Mouse (Mus musculus): ENCODE measurements around the gene Hacd1.
"Not testable (repeated sequence)": the region's sequence is repeated elsewhere in the genome, so short reads cannot be mapped to it uniquely, and the experiment has no call there.

Hacd1 gene

DNA sequence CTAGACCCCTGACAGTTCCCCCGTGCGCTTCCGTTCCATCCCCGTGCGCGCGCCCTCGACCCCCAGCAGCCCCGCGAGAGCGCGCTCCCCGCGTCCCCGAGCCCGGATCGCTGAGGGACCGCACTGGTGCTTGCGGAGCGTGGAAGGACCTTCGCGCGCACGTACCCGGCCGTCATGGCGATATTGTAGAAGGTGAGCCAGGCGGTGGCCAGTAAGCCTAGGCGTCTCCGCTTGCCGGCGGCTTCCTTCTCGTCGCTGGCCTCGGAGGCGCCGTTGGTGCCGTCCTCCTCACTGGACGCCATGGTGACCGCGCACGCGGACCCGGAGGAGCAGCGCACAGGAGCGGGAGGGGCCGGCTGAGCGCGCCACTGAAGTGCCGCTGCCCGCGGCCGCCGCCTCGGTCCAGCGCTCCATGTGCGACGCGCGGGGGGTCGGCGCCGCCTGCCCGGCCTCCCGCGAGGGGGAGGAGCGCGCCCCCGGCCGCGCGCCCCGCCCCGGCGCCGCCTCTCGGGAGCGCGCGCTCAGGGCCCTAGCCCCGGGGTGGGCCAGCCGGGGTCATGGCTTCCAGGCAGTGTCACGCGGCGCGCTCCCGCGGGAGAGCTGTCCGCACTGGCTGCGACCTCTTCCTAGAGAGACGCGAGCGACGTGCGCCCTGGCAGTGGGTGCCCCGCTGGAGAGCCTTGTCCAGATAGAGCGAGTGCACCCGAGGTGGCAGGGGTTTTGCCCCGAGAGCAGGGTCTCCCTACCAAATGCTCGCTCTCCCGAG, at the start of gene Hacd1:
Hacd1 (minus strand) TSS at position 570 of the 766 bp plus-strand sequence.
- DNase-seq = peak; percentile 74

DNA sequence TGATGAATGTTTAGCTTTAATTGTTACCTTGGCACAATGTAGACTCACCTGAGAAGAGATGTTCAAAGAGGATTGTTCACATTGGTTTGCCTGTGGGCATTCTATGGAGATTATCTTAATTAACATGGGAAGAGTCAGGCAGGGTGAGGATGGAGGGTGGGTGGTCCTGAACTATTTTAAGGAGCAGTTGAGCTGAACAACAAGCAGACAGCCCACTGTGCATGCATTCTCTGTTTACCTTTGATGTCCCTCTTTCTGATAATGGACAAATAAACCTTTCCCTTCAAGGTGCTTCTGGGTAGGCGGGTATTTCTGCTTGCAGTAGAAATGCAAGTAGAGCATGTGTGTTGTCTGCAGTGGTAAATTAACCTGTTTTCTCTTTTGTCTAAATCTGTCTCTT, 48.0 kb upstream of the Hacd1 start:
- DNase-seq = no peak

DNA sequence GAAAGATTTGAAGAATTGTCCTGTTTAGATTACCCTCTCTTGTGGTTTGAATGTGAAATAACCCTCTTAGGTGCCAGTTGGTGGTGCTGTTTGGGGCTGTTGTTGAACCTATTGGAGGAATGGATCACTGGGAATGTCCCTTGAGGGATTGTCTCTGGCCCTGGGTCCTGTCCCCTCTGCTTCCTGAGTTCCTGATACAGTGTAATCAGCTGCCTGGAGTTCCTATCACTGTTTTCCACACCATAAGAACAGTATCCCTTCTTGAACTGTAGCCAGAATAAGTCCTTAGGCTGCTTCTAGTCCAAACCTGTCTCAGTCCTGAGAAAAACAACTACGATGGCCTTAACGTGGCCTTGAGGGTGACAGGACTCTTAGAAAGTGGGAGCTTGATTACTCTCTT, 46.7 kb upstream of the Hacd1 start:
- no peak for DNase-seq

DNA sequence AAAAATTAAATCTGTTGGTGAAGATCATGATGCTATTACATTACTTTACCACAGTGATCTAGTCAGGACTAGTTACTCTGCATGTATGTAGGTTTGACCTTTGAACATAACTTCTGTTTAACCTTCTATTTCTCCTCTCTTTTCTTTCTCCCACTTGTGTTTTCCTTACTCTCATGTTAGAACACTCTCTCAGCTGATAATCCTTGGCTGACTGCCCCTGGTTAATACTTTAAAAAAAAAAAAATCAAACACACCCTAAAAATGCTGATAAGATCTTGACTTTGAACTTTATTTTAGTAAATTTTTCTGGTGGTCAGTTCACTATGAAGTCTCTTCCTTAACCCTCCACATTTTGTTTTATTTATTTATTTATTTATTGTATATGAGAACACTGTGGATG, 44.6 kb upstream of the Hacd1 start:
- DNase-seq = no peak

DNA sequence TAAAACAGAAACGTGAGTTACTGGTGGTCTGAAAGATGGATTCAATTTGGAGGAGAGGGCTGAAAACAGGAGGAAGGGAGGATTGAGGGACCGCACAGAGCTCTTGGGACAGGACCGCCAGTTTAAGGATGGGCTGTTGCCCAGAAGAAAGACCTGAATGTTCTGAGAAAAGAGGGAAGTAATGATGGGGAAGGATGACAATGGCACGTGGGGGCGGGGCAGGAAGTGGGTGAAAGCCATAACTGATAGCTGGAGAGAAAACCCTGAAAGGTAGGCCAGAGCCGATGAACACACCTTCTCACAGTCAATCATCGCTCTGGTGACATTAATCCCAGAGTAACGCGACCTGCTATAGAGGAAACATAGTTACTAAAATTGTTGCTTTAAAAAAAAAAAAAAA, 22.6 kb upstream of the Hacd1 start:
- DNase-seq = not testable (repeated sequence)

DNA sequence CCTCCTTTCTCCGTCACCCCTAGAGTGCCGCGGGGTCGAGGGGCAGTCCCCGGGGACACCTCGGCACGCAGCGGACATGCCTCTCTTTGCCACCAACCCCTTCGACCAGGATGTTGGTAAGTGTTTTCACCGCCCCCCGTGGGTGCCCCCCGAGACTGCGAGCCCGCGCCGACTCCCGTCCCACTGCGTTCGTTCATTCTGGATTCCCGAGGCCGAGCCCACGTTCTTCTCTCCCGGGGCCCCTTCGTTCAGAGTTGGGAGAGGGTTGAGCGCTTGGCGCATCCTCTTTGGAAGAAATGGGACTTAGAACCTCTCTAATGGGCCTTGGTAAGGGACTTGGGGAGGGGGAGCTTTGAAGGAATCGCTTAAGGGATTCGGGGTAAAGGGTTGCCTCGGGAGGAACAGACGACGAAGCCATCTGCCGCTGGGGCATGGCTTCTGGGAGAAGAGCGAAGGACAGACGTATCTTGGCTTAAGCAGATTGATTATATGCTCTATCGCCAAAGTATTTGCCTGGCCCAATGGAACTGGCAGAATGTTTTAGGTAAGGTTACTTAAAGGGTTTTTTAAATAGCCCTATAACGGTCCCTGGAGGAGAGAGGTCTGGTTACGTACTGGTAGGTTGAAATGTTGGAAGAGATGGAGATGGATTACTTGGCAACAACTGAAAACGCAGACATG, 18.4 kb upstream of the Hacd1 start:
- DNase-seq = no peak

DNA sequence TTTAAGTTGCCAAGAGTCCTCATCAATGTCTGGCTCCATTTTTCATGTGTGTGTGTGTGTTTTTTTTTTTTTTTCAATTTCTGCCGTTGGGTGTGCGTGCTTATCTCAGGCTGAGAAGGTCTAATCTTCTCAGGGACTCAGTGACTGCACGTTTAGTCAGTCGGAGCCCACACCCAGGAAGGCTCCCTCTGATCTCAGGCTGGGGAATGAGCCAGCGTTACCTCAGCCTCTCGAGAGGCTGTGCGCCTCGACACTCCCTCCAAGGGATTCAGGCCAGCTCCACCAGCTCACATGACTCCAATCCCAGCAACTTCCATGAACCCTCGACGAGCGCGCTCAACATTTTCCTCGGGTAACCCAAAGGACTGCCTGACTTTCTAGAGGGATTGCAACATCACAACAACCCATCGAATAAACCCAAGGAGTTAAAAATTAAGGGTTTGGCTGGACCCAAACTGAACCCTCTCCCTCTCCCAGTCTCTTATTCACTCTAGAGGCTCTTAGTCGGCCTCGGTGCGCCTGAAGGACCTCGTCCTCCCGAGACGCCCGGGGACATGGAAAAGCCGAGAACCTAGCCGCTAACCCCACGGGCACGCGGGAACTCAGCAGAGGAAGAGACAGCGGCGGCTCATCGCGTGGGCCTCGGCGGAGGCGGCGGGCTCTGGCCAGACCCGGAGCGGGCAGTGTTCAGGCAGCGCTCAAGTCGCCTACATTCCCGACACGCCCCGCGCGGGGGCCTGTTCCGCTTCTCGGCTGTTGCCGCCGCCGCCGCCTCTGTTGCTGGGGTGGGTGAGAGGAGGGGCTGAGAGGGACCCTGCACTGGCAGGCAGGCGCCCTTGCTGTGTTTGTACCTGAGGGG, 17.7 kb upstream of the Hacd1 start, which contains the start of gene Stam:
Stam (plus strand) TSS at position 737 of the 859 bp plus-strand sequence.
- DNase-seq = peak; percentile 91

DNA sequence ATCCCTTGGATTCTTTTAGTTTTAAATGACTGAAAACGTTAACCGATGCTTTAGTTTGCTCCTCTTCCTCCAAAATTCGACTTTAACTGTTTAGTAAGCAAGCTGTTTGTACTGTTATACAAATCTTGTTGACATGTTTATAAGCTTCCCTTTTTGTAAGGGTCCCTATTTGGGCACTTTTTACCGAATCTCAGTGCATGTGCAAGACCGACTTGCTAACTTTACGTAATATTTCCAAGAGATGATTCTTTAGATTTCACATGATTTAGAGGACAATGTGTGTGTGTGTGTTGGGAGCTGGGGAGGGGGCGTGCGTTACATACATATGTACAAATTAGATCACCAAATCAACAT, 17.1 kb upstream of the Hacd1 start:
- no peak for DNase-seq

DNA sequence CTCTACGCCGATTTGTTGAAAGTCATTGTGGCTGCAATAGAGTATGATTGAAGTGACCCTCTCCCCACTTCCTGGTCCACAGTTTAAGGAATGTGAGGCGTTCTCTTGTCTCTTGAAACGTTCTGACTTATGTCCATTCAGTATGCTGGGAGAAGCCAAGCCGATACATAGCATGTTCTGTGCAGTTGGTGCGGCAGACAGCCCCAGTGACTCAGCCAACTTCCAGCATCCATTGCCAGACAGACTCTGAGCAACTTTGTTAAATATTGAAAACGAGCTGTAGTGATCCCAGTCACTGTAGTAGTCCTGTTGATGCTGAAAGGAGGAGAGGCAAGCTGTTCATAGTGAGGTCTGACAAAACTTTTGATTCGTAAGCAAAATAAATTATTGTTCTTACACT, 14.5 kb upstream of the Hacd1 start:
- no peak for DNase-seq

DNA sequence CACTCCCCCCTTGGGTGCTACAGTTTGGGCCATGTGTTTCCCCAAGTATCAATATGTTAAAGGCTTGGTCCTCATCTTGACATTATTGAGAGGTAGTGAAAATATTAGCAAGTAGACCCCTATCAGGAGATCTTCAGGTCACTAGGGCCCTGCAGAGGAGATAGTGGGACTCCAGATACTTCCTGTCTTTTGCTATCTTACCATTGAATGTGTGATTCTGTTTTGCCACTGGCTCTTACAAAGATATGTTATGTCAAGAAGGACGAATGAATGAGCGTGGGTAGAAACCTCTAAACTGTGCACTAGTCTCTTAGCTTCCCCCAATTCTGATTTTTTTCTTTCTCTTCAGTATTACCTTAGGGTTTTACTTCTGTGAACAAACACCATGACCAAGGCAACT, 13.1 kb upstream of the Hacd1 start:
- DNase-seq = no peak

DNA sequence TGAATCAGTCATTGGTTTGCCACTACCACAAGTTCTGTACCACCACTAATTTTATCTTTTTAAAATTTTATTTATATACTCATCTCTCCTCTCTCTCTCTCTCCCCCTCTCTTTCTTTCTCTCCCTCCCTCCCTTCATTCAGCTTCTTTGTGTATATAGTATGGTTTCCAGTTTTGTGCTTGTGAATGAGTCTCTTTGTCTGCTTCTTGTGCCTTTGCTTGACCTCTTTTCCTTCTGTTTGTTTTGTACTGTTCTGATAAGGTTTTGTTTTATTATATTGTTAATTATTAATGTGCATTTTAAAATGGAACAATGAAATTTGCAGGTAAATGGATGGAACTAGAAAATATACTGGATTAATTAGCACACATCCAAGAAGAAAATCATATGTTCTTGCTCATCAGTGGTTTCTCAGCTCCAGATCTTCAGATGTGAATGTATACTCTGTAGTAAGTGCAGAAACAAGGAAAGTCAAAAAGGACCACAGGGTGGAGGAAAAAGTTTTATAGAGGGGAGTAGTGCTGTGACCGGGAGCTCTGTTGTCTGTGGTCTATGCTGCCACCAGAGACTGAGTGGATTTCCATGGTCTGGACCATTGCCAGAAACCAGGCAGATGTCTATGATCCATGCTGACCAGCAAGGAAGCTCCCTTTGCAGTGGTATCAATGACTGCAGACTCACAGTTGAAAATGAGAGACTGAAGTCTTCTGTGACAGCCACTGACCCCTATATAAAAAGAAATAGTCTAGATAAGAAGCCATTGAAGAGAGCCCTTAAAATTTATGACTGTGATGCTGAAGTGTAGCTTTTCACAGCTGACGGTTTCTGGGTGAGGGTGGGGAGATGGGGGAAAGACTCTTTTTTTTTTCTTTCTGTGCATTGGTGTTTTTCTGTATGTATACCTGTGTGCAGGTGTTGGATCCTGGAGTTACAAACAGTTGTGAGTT, 10.0 kb upstream of the Hacd1 start:
- no peak for DNase-seq

DNA sequence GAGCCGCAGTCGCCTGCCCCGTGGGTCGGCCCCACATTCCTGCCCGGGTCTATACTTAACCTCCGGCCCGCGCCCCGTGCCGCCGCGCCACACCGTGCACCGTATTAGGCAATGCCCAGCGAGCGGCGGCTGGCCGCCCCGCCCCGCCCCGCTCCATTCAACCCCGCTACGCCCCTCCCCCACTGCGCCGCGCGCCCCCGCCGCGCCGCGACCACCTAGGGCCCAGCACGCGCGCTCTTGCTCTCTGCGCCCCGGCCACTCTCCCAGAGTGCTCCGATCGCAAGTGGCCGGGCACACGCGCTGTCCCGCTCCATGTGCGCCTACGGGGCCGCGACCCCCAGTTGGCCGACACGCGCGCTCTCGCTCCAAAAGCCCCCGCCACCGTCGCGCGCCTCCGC, 768 bp downstream of the Hacd1 start:
- DNase-seq = peak; percentile 47

DNA sequence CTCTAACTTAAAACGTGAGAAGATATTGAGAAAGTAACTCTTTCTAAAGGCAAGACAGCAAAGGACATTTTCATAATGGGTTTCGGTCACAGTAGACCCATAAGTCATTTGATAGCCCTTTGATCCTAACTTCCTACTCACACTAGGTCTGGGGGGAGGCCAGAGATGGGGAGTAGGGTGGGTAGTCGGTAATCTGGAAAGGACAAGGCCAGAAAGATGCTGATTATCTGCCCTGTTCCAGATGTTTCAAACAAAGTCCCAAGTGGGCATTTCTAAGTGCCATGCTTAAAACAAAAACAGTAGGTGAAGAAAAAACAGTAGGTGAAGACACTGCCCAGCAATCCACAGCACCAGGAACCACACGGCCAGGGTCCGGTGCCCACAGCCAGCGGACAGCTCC, 1.2 kb downstream of the Hacd1 start:
- no peak for DNase-seq

DNA sequence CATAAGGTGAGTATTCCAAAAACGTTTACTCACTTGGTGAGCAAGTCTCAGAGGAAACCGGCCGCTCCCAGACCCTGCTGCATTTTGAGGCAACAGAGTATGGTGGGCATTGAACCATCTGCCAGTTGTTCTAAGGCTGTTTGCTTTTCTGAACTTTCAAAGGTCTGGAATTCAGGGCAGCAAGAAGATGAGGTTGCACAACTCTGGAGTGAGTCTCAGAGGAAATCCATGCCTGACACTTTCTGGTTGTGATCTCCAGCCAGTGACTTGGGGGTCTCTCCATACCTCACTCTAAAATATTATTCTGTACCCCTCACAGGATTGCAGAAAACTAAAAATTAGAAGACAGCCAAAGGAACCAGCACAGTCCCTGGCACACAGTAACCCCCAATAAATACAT, 1.8 kb downstream of the Hacd1 start:
- no peak for DNase-seq

DNA sequence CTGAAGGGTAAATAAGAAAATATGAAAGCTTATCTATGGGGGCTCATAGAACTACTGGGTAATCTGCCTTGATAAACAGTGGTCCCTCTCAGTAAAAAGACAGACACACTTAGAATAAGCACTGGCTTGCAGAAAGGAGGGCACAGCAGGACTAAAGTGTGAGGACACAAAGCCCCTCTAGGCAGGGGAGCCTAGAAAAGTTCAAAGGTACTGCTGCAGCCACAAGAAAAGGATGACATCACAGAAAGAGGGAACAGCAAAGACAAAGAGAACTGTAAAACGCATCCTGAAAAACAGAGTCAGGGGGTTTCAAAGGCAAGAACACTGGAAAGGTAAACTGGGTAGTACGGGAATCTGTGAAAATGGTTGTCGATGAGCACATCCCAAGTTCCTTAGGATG, 2.3 kb downstream of the Hacd1 start:
- no peak for DNase-seq

DNA sequence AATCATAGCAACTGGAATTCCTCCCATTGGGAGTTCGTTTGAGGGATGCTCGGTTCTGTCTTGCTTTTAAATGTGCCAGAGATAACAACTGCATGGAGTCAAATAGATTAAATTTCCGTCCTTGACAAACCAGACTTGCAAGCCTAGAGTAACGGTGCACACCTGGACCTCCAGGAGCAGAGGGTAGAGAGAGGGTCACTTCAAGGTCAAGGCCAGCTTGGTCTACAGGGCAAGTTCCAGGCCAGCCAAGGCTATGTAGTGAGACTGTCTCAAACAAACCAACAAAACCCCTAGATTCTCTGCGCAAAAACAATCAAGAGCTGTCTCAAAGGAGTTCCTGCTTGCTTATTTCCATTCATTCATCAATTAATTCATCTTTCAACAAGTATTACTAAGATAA, 7.1 kb downstream of the Hacd1 start:
- no peak for DNase-seq

DNA sequence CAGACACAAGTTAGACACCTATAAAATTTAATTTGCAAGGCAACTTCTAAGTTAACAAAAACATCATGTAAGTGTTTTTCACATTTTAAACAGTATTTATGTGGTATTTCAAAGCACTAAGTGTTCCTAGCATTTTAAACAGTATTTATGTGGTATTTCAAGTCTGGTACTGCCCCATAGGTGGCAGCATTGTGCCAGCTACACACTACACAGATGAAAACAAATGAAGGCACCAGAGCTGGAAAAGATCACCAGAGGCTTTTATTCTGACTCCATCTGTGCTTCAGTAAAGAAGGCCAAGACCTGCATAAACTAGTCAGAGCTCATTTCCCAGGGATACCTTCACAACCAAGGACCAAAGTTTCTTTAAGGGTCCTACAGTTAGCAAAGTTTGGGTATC, 7.6 kb downstream of the Hacd1 start:
- DNase-seq = peak; percentile 58

DNA sequence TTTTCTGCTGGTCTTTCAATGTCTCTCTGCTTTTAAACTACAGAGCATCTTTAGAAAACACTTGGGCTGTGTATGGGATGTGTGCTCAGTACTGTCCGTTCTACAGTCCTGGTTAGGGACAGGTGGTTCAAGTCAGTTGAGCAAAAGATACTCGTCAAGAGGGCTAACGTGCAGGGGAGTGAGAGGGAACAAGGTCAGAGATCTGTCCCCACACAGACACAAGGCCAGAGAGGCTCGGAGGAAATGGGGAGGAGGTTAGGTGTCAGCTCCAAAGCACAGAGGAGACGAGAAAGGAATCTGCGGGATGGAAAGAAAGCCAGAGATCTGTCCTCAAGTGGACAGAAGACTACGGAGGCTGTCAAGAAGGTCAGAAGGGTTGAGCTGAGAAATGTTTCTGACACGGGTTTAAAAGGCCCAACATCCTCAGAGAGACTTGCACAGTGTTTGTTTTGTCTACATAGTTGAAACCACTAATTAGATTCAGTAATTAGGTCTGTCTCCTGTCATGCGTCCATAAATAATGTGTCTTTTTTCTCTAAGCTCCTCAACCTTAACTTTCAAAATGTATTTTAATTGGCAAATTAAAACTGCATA, 12.3 kb downstream of the Hacd1 start:
- DNase-seq = no peak

DNA sequence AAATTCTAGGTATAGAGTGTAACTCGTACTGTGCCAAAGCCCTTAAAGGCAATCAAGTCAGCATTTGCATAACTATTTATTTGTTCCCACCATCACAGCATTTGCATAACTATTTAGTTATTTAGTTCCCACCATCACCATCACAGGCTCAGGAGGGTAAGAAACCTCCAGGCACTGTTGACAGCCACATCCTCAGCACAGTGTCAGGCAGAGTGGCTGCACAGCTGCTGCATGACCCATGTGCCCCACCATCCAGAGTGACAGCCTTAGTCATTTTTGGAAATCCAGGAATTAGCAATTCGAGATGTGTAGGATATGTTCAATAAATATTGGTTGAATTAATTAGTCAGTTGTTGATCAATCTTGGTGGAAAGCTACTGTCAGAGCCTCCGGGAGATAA, 12.9 kb downstream of the Hacd1 start:
- DNase-seq = no peak

DNA sequence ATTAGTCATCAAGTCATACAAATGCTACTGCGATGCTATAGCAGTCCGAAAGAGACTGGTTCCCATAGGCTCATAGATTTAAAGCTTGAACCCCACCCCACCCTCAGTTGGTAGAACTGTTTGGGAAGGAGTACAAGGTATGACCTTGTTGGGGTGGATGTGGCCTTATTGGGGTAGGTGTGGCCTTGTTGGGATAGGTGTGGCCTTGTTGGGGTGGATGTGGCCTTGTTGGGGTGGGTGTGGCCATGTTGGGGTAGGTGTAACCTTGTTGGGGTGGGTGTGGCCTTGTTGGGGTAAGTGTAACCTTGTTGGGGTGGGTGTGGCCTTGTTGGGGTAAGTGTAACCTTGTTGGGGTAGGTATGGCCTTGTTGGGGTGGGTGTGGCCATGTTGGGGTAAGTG, 14.7 kb downstream of the Hacd1 start:
- DNase-seq = no peak

DNA sequence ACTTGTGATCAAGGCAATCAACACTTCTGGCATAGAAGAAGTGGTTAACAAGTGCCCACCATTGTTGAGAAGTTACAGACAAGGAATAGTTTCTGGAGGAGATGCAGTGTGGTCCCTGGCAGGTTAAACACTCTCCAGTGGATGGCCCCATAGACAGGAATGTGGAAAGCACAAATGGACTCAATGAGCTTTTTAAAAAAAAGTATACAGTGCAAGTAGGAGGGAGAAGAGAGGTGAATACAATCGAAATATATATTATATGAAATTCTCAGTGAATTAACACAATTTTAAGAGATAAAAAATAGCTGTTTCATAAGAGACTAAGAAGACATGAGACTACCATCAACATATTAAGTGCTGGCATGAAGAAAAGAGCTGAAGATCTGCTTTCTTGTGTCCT, 36.7 kb downstream of the Hacd1 start:
- DNase-seq = no peak

DNA sequence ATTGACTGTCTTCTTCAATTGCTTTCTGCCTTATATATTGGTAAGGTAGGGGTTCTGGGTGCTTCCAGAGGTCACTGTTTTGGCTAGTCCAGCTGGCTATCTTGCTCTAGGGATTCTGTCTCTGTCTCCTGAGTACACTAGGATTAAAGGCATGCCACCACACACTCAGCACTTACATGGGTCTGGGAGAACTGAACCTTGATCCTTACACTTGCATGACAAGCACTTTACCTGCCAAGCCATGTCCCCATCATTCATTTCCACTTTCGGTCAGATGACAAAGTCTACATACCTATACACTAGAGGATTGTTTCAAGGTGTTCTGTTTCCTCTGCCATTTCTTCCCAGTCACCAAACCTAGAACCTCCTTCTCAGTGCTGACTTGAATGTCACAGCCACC, 50.8 kb downstream of the Hacd1 start:
- DNase-seq = no peak
